Mouse (Mus musculus): Measurements from ENCODE around the gene Flt1. TPM values are rescaled to one million over a fixed set of nuclear protein-coding genes. Genes with fewer than 3 reads are reported as not detected.
A peak's percentile ranks its signal among the peaks of the same experiment; 100 is the strongest.

Flt1 gene
- polyA plus RNA-seq, 1 experiment: 3.6 TPM

DNA sequence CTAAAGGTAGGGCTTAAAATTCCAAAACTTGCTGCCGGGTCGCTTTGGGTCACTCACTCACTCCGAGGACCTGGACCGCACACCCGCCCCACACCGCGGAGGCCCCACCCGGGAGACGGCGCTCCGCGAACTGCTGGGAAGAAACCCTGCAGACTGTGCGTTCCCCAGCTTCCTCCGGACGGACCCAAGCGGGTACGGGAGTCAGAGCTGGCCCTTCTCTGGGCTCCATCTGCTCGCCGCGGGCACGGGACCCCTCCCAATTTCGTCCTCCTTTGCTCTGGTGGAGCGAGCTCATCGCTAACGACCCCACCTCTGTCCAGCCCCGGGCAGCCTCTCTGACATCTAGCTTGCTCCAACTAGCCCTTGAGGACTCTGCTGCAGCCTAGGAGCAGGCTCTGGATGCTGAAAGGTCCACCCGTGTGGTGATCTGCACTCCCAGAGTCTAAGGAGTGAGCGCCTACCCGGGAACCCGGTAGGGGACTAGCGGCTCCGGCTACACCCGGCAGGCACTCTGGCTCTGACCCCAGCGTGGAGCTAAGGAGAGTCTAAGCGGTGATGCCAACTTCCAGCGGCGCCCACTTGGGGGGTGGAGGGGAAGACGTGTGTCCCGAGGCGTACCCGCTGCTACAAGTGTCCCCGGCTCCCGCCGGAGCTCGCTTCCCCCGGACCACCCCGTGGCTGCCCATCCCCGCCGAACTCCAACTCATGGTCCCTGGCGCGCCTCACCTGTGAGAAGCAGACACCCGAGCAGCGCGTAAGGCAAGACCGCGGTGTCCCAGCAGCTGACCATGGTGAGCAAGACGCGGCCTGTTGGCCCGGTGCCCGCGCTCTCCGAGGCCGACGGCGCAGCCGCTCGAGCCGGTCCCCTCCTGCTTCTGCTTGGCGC is 623 bp downstream of the Flt1 start:
- H3K36me3 ChIP-seq (ENCODE audit: control insufficient read depth, insufficient read depth, low read length): no peaks in the 10 kb centered on the region

DNA sequence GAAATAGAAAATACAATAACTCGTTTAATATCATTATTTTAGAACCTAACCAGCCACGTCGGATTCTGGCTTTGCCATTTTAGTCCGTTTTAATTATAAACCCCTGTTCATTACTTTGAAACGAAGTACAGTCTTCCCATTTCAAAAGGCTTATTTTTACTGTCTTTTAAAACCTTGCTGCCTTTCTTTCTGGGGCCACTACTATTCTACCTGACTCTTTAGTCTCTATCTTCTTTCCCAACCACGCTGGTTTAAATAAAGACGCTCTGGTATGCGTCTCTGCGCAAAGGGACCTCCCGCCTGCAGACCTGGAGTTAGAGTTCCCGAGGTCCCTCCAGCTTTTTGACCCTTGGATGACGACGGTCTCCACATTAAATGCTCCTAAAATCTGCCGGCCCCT is 1.4 kb downstream of the Flt1 start:
- Histone ChIP-seq H3K4me1 (ENCODE audit: control insufficient read depth, insufficient read depth, insufficient read length, low read length) (0 out of 2 replicates have a peak, but pooled peaks cover 4% of the 10 kb centered on the region), H3K27me3 (ENCODE audit: control insufficient read depth, insufficient read depth, low read length) (peaks cover 39% of the 10 kb centered on the region), H3K27ac (ENCODE audit: insufficient read depth, low read depth, low read length) (no peak overlapping the region), H3K36me3 (ENCODE audit: control insufficient read depth, insufficient read depth, low read length) (no peaks in the 10 kb centered on the region), H3K4me3 (ENCODE audit: low read depth, low read length) (0 out of 2 replicates have a peak overlapping the region, but pooled peaks have one; percentile 21)
- no peak for TF ChIP-seq CTCF (IDR thresholded peaks at IDR 0.05; ENCODE audit: extremely low read depth, insufficient read length, insufficient replicate concordance, low read depth, low read length)
- TF ChIP-seq POLR2A (IDR thresholded peaks at IDR 0.05; ENCODE audit: low read depth, low read length): no peak
- WGBS: 6% methylated on average over 14 of the region's 14 CpGs

More for the DNA sequence above, 623 bp downstream of the Flt1 start:
- WGBS: 2% methylated on average over 69 of the region's 69 CpGs
- Histone ChIP-seq H3K27me3 (ENCODE audit: control insufficient read depth, insufficient read depth, low read length) (peaks cover 39% of the 10 kb centered on the region), H3K4me1 (ENCODE audit: control insufficient read depth, insufficient read depth, insufficient read length, low read length) (0 out of 2 replicates have a peak, but pooled peaks cover 4% of the 10 kb centered on the region), H3K27ac (ENCODE audit: insufficient read depth, low read depth, low read length) (peak overlapping the region; percentile 13), H3K4me3 (ENCODE audit: low read depth, low read length) (peak overlapping the region; percentile 52)
- TF ChIP-seq POLR2A (IDR thresholded peaks at IDR 0.05; ENCODE audit: low read depth, low read length): no peak
- TF ChIP-seq CTCF (IDR thresholded peaks at IDR 0.05; ENCODE audit: extremely low read depth, insufficient read length, insufficient replicate concordance, low read depth, low read length): no peak

DNA sequence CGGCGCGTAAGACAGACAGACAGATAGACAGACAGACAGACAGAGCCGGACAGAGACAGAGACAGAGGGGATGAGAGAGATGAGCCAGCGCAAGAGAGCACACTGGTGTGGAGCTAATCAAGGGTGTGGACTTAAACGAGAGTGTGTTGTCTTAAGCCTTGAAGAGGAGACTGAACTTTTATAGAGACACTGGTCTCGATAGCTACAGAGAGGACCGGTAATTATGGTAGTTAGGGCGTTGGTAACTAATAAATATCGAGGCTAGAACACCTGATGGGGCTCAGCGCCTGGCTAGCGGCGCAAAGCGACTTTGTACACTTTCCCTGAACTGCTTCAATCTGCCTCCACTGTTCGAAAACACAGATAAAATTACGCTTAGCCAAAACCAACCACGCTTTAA is 2.0 kb downstream of the Flt1 start:
- Histone ChIP-seq H3K4me1 (ENCODE audit: control insufficient read depth, insufficient read depth, insufficient read length, low read length) (0 out of 2 replicates have a peak, but pooled peaks cover 4% of the 10 kb centered on the region), H3K36me3 (ENCODE audit: control insufficient read depth, insufficient read depth, low read length) (no peaks in the 10 kb centered on the region), H3K27ac (ENCODE audit: insufficient read depth, low read depth, low read length) (no peak overlapping the region), H3K27me3 (ENCODE audit: control insufficient read depth, insufficient read depth, low read length) (peaks cover 39% of the 10 kb centered on the region), H3K4me3 (ENCODE audit: low read depth, low read length) (peak overlapping the region; percentile 10; the same call in 1 of the 2 replicates)
- no peak for TF ChIP-seq CTCF (IDR thresholded peaks at IDR 0.05; ENCODE audit: extremely low read depth, insufficient read length, insufficient replicate concordance, low read depth, low read length)
- TF ChIP-seq POLR2A (IDR thresholded peaks at IDR 0.05; ENCODE audit: low read depth, low read length): no peak
- WGBS: 14% methylated on average over 17 of the region's 17 CpGs

DNA sequence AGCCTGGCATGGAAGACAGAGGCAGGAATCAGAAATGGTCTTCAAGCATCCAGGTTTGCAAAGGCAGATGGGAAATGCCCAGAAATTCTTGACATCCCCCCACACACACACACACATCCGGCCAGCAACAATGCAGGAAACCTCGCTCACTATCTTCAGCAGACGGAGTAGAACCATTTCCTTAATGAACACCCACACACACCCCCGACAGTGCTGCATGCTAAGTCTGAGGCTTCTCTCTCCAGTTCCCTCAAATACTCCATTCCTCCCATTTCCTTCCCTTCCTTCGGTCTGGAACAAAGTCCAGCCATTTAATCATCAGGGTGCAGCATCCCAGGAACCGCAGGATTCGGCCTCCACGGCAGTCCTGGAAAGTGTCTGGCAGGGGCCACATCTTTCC is 4.4 kb downstream of the Flt1 start:
- Histone ChIP-seq H3K4me3 (ENCODE audit: low read depth, low read length) (no peak overlapping the region; the same call in 1 of the 2 replicates), H3K27me3 (ENCODE audit: control insufficient read depth, insufficient read depth, low read length) (peaks cover 27% of the 10 kb centered on the region), H3K36me3 (ENCODE audit: control insufficient read depth, insufficient read depth, low read length) (no peaks in the 10 kb centered on the region), H3K4me1 (ENCODE audit: control insufficient read depth, insufficient read depth, insufficient read length, low read length) (0 out of 2 replicates have a peak, but pooled peaks cover 4% of the 10 kb centered on the region), H3K27ac (ENCODE audit: insufficient read depth, low read depth, low read length) (no peak overlapping the region)
- WGBS: 29% methylated on average over 8 of the region's 8 CpGs
- TF ChIP-seq POLR2A (IDR thresholded peaks at IDR 0.05; ENCODE audit: low read depth, low read length) (no peak), CTCF (IDR thresholded peaks at IDR 0.05; ENCODE audit: extremely low read depth, insufficient read length, insufficient replicate concordance, low read depth, low read length) (no peak)

DNA sequence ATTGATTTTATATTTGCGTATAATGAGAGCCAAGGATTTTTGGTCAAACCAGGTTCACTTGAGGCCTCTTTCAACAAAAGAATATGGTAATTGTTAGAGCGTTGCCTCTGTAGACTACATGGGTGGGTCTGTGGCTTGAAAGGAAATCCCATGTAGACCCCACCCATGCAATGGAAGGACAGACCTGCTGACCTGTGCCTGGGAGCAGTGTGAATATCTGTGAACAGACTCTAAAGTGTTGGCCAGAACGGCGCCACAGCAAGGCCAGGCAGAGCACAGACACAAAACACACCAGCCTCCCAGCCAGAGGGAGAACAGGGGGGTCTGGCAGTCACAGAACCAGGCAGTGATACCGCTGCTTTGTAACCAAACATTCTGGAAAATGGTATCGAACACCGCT is 7.5 kb downstream of the Flt1 start:
- no peaks in the 10 kb centered on the region for H3K4me1 ChIP-seq (ENCODE audit: control insufficient read depth, insufficient read depth, insufficient read length, low read length)
- 81% methylated on average over 7 of the region's 7 CpGs for WGBS
- TF ChIP-seq POLR2A (IDR thresholded peaks at IDR 0.05; ENCODE audit: low read depth, low read length) (no peak), CTCF (IDR thresholded peaks at IDR 0.05; ENCODE audit: extremely low read depth, insufficient read length, insufficient replicate concordance, low read depth, low read length) (no peak)
- no peak overlapping the region for H3K4me3 ChIP-seq (ENCODE audit: low read depth, low read length)
- no peaks in the 10 kb centered on the region for H3K36me3 ChIP-seq (ENCODE audit: control insufficient read depth, insufficient read depth, low read length)
- H3K27me3 ChIP-seq (ENCODE audit: control insufficient read depth, insufficient read depth, low read length): no peaks in the 10 kb centered on the region
- no peak overlapping the region for H3K27ac ChIP-seq (ENCODE audit: insufficient read depth, low read depth, low read length)

DNA sequence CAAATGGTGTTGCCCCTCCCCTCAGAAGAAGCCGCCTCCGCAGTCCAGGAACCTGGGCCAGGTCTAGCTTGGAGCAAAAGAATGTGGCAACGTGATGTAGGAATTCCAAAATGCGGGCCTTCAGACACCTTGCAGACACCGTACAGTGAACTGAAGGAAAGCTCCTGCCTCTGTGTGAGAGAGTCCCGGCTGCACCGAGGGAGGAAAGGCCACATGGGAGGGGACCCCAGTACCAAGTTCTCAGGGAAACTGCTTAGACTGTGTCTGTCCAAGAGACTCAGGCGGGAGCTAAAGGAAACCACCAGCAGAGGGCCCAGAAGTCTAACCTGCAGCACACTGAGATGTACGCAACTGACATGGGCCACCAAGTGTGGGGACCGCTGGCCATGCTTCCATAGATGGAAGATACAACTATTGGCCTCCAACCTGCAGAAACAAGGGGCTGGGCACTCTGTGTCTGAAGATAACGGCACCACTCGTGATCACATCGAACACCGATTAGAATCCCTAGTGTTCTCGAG is 9.1 kb downstream of the Flt1 start:
- 80% methylated on average over 15 of the region's 15 CpGs for WGBS
- Histone ChIP-seq H3K4me1 (ENCODE audit: control insufficient read depth, insufficient read depth, insufficient read length, low read length) (no peaks in the 10 kb centered on the region), H3K36me3 (ENCODE audit: control insufficient read depth, insufficient read depth, low read length) (no peaks in the 10 kb centered on the region), H3K27ac (ENCODE audit: insufficient read depth, low read depth, low read length) (no peak overlapping the region), H3K27me3 (ENCODE audit: control insufficient read depth, insufficient read depth, low read length) (no peaks in the 10 kb centered on the region), H3K4me3 (ENCODE audit: low read depth, low read length) (no peak overlapping the region)
- TF ChIP-seq POLR2A (IDR thresholded peaks at IDR 0.05; ENCODE audit: low read depth, low read length) (no peak), CTCF (IDR thresholded peaks at IDR 0.05; ENCODE audit: extremely low read depth, insufficient read length, insufficient replicate concordance, low read depth, low read length) (no peak)

DNA sequence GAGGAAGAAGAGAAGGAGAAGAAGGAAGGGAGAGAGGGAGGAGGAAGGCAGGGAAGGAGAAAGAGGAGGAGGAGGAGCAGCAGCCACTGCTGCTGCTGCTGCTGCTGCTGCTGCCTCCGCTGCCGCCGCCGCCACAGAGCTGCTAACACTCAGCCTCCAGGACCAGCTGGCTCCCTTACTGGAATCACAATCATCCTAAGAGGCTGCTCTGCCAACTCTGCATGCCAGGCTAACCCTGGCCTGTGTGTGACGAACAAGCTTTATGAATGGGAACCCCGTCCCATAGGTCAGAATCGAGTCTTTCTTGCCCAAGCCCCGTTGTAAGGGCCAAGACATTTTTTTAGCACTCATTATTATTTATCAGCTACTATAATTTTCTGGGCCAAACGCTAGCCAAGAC is 9.5 kb downstream of the Flt1 start:
- Histone ChIP-seq H3K36me3 (ENCODE audit: control insufficient read depth, insufficient read depth, low read length) (no peaks in the 10 kb centered on the region), H3K27ac (ENCODE audit: insufficient read depth, low read depth, low read length) (no peak overlapping the region), H3K4me1 (ENCODE audit: control insufficient read depth, insufficient read depth, insufficient read length, low read length) (no peaks in the 10 kb centered on the region), H3K4me3 (ENCODE audit: low read depth, low read length) (no peak overlapping the region), H3K27me3 (ENCODE audit: control insufficient read depth, insufficient read depth, low read length) (no peaks in the 10 kb centered on the region)
- TF ChIP-seq POLR2A (IDR thresholded peaks at IDR 0.05; ENCODE audit: low read depth, low read length) (no peak), CTCF (IDR thresholded peaks at IDR 0.05; ENCODE audit: extremely low read depth, insufficient read length, insufficient replicate concordance, low read depth, low read length) (no peak)
- WGBS: 85% methylated on average over 8 of the region's 9 CpGs
